Mouse (Mus musculus) thymus, adult 18-20 months (tissue): ENCODE results near the gene 4930583I09Rik.

ENCODE experiments used
- DNase-seq, 2 experiments: peaks; one replicate each; pipeline ENCODE4 v3.0.0; 2022; ENCODE audit warnings: mixed read lengths in 2 of 2

Gene 4930583I09Rik

DNA sequence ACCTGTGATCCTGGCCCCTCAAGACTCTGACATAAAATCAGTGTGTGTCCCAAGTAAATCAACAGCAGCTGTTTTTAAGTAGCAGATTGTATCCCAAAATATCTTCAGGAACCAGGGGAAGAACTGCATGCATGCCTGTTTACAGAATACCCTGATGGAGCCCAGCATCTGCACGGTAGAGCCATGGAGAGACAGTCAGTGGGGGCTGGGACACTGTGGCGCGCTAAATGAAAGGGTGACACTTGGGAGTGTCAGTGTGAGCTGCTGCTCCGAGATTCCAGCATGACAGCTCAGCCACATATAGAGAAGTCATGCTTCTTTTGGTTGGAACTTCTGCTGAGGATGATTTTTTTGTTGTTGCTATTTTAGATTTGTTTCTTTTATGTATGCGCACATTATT, 43.2 kb downstream of the 4930583I09Rik start:
- DNase-seq, result no peak

DNA sequence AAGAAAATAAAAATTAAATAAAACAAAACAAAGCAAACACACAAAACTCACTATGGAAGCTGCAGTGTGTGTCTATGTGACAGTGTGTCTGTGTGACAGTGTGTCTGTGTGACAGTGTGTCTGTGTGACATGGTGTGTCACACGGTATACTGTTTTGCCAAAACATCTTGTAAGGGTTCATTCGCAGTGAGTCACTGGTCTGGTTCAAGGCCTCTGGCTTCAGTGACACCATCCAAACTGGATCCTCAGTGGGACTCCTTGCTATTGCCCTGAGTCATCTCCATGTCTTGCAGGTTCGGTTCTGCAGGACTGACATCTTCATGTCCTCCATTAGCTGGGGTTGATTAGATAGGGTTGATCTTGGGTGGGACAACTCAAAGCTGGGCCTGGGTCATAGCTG, 43.8 kb downstream of the 4930583I09Rik start:
- no peak for DNase-seq

DNA sequence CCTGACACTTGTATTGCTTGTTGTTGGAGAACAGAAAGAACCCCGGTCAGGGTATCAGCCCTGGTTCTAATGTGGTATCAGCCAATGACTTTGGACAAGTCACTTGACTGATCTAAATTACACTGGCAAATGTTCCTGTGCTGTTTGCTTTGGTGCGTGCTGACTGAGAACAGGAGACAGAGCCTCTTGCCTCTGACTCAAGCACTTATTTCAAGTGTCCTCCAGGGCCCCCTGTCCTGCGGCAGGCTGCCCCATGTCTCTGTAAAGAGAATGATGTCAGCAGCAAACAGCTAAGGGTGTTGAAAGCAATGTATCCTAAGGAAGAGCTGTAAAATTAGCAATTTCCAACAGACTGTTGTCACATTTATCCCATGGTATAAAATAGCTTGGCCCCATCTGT, 46.7 kb downstream of the 4930583I09Rik start:
- no peak for DNase-seq

DNA sequence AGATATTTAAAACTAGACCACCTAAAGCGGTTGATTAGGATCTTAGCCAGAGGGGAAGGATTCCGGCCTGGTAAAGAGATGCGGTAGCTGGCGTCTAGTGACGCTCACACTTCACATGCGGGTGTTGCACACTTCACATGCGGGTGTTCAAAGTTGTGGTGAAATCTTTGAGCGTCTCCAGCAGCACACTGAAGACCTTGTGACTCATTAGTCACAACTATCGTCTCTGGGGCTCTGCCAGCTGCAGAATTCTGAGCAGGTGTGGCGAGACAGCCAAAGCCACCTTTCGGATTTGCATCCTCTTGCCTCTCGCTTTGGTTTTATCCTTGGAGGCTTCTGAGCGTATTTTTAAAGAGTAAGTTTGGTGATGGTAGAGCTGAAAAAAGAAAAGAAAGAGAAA, 47.6 kb downstream of the 4930583I09Rik start:
- no peak for DNase-seq

DNA sequence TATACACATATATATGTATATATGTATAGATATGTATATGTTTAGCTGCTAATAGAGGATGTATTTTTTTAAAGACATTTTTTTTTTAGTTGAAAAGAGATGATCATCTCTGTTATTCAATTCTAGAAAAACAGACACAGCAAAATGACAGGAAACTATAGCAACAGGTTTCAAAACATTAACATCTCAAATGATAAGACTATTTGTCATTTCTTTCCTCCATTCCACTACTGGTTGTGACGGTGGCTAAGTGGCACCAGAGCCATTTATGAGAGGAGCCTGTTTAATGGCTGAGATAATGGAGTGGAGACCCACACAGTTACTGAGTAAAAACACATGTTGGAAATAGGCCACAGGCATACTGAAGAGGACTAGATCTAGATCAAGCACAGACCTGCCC, 49.9 kb downstream of the 4930583I09Rik start:
- DNase-seq, result no peak
